Mouse (Mus musculus): ENCODE measurements around the gene Ptges2. TPM values are rescaled to one million over a fixed set of nuclear protein-coding genes. Genes with fewer than 3 reads are reported as not detected.

Ptges2 gene
- total RNA-seq, 2 experiments from 2014 or later = 56.9 to 66.5 TPM

GRCm38 (mm10) chr2:32367315-32367714 is 28.4 kb upstream of the Ptges2 start:
- no peak for DNase-seq (ENCODE audit: low spot score in 2 of 2)

GRCm38 (mm10) chr2:32374191-32374590 is 21.5 kb upstream of the Ptges2 start:
- DNase-seq (ENCODE audit: low spot score in 2 of 2) = no peak

- no peak for DNase-seq (ENCODE audit: low spot score in 2 of 2)
Observed at GRCm38 (mm10) chr2:32375317-32375940, 20.3 kb upstream of the Ptges2 start.

GRCm38 (mm10) chr2:32376963-32377362 is 18.7 kb upstream of the Ptges2 start:
- DNase-seq (ENCODE audit: low spot score in 2 of 2) = no peak

- DNase-seq (ENCODE audit: low spot score in 2 of 2) = peak; percentile 50 to 55
Observed at GRCm38 (mm10) chr2:32380001-32380500, 15.6 kb upstream of the Ptges2 start.

GRCm38 (mm10) chr2:32381141-32381774 is 14.4 kb upstream of the Ptges2 start:
- no peak for DNase-seq (ENCODE audit: low spot score in 2 of 2)

GRCm38 (mm10) chr2:32381775-32382223 is 13.9 kb upstream of the Ptges2 start, which contains the start of gene 1110008P14Rik:
1110008P14Rik (minus strand) TSS chr2:32381938.
- peak; percentile 95 to 97 for DNase-seq (ENCODE audit: low spot score in 2 of 2)

- DNase-seq (ENCODE audit: low spot score in 2 of 2) = no peak
Observed at GRCm38 (mm10) chr2:32382689-32383088, 13.0 kb upstream of the Ptges2 start.

- no peak for DNase-seq (ENCODE audit: low spot score in 2 of 2)
Observed at GRCm38 (mm10) chr2:32387706-32388490, 7.8 kb upstream of the Ptges2 start, which contains the start of gene Lcn2. Lcn2 (minus strand) TSS chr2:32388252.

- no peak for DNase-seq (ENCODE audit: low spot score in 2 of 2)
Observed at GRCm38 (mm10) chr2:32389157-32389556, 6.5 kb upstream of the Ptges2 start.

GRCm38 (mm10) chr2:32390871-32391270 is 4.8 kb upstream of the Ptges2 start:
- DNase-seq (ENCODE audit: low spot score in 2 of 2) = no peak

GRCm38 (mm10) chr2:32392063-32392462 is 3.6 kb upstream of the Ptges2 start:
- DNase-seq (ENCODE audit: low spot score in 2 of 2) = no peak

GRCm38 (mm10) chr2:32394973-32395372 is 723 bp upstream of the Ptges2 start:
- DNase-seq (ENCODE audit: low spot score in 2 of 2) = peak in 1 of 2 experiments; percentile 31

GRCm38 (mm10) chr2:32395946-32396621 is 388 bp downstream of the Ptges2 start:
- DNase-seq (ENCODE audit: low spot score in 2 of 2) = peak; percentile 82 to 84

GRCm38 (mm10) chr2:32396695-32397094 is 999 bp downstream of the Ptges2 start:
- no peak for DNase-seq (ENCODE audit: low spot score in 2 of 2)

- peak; percentile 95 to 96 for DNase-seq (ENCODE audit: low spot score in 2 of 2)
Observed at GRCm38 (mm10) chr2:32404663-32405062, 9.0 kb downstream of the Ptges2 start.

GRCm38 (mm10) chr2:32407144-32407824 is 11.6 kb downstream of the Ptges2 start:
- no peak for DNase-seq (ENCODE audit: low spot score in 2 of 2)

- no peak for DNase-seq (ENCODE audit: low spot score in 2 of 2)
Observed at GRCm38 (mm10) chr2:32408429-32409424, 13.0 kb downstream of the Ptges2 start.

GRCm38 (mm10) chr2:32411407-32411806 is 15.7 kb downstream of the Ptges2 start:
- DNase-seq (ENCODE audit: low spot score in 2 of 2) = no peak
